Mouse (Mus musculus): ENCODE measurements at regions not wholly inside any gene's neighbourhood (a gene's known extent, or its start where the extent isn't known, plus 50 kb on each side); places are given as distances from the start of the nearest gene placed in this dataset.

DNA sequence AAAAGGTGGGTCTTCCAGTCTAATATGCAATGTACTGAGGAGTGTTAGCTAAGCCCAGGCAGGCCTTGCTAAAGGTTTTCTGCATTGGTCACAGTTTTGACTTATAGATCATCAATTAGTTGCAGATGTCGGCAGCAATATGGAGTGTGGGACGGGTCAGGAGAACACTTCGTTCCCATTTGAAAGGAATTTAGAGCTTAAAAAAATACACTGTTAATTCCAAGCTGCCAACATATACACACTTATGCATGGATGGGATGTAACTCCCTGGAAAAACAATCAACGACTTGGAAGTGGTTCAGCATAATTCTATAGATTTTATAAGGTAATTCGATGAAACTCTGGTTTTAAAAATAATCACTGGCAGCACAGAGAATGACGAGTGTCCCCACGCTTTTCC, 121.4 kb downstream of the Tmem30b start:
- no peaks in the 10 kb centered on the region for H3K27me3 ChIP-seq (ENCODE audit: control insufficient read depth, insufficient read depth, low read length)
- no peak overlapping the region for H3K27ac ChIP-seq (ENCODE audit: insufficient read depth, low read length)
- TF ChIP-seq POLR2A (IDR thresholded peaks at IDR 0.05; ENCODE audit: borderline replicate concordance, insufficient read depth, low read length) (no peak), CTCF (IDR thresholded peaks at IDR 0.05; ENCODE audit: borderline replicate concordance, insufficient read depth, low read depth, low read length) (no peak)
- WGBS = 92% methylated on average over 7 of the region's 7 CpGs
- no peak for DNase-seq
- H3K4me3 ChIP-seq (replicated peaks; ENCODE audit: insufficient read depth, low read depth, low read length) = no peak overlapping the region
- H3K4me1 ChIP-seq (ENCODE audit: control insufficient read depth, insufficient read depth, low read length) = no peaks in the 10 kb centered on the region

DNA sequence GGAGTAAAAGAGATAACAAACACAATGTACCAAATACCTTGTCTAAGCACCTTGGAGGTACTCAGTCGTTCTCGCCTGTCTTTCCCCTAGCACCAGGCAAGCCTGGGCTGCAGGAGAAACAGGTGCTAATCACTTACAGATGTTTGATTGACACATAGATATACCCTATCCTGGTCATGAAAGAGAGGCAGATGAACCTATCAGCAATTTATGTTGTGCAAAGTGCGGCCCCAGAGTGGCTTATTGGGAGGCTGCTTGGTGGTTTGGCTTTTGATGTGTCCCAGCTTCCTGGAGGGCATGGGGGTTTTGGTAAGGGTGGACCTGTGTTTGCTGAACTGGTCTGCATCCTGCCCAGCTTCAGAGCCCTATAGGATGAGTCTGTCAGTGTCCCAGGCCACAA, 129.1 kb downstream of the Tmem30b start:
- Histone ChIP-seq H3K4me3 (replicated peaks; ENCODE audit: insufficient read depth, low read depth, low read length) (no peak overlapping the region), H3K4me1 (ENCODE audit: control insufficient read depth, insufficient read depth, low read length) (peaks cover 5% of the 10 kb centered on the region; the same call in 1 of the 2 replicates), H3K27me3 (ENCODE audit: control insufficient read depth, insufficient read depth, low read length) (no peaks in the 10 kb centered on the region; the same call in 1 of the 2 replicates), H3K27ac (ENCODE audit: insufficient read depth, low read length) (no peak overlapping the region)
- no peak for DNase-seq
- TF ChIP-seq CTCF (IDR thresholded peaks at IDR 0.05; ENCODE audit: borderline replicate concordance, insufficient read depth, low read depth, low read length) = no peak
- no peak for TF ChIP-seq POLR2A (IDR thresholded peaks at IDR 0.05; ENCODE audit: borderline replicate concordance, insufficient read depth, low read length)
- 94% methylated on average over 3 of the region's 3 CpGs for WGBS

DNA sequence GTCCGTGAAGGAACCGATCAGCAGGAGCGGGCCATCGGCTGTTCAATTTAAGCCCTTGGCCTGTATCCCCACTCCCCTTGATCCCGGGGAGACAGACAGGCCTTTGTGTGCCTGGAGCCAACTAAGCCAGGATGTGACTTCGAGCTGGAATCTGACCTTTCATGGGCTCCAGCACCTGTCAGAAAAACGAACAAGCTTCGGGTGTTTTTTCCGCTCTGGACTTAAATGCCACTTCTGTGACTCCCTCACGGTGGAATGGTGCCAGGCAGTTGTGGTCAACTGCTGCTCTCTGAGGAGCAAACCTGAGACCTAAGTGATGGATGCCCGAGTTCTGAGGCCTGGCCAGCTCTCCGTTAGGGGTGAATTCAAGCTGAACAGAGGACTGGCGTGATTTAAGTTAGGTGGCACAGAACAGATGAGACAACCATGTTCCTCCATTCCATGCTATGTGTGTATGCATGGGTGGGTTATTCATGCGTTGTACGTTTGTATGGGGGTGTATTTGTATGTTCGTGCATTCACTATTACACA, 129.8 kb downstream of the Tmem30b start:
- TF ChIP-seq CTCF (IDR thresholded peaks at IDR 0.05; ENCODE audit: borderline replicate concordance, insufficient read depth, low read depth, low read length) (no peak), POLR2A (IDR thresholded peaks at IDR 0.05; ENCODE audit: borderline replicate concordance, insufficient read depth, low read length) (no peak)
- Histone ChIP-seq H3K4me1 (ENCODE audit: control insufficient read depth, insufficient read depth, low read length) (peaks cover 5% of the 10 kb centered on the region; the same call in 1 of the 2 replicates), H3K27me3 (ENCODE audit: control insufficient read depth, insufficient read depth, low read length) (no peaks in the 10 kb centered on the region; the same call in 1 of the 2 replicates), H3K4me3 (replicated peaks; ENCODE audit: insufficient read depth, low read depth, low read length) (no peak overlapping the region), H3K27ac (ENCODE audit: insufficient read depth, low read length) (no peak overlapping the region)
- DNase-seq = no peak
- WGBS = 24% methylated on average over 16 of the region's 16 CpGs

DNA sequence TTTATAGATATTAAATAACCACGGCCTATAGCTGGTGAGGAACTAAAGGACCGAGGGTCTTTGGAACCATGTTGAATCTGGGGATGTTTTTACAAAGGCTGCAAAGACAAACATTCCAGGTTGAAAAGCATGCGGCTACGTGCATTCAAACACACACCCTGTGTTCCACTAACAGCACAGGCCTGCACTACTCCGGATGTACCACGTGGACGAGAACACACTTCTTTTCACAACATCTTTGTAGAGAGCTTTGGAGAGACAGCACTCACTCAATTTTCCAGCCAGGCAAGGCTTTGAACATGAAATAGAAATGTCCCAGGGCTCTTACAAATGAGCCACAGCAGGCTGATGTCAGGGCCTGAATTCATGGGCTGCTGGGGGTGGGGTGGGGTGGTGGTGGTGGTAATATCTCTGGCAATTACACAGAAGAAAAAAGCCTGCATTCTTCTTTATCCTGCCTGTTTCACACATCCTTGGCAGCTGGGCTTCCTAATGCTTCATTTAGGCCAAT, 129.3 kb downstream of the Slc38a6 start:
- no peak overlapping the region for H3K4me3 ChIP-seq (replicated peaks; ENCODE audit: insufficient read depth, low read depth, low read length)
- H3K27ac ChIP-seq (ENCODE audit: insufficient read depth, low read length) = no peak overlapping the region
- H3K4me1 ChIP-seq (ENCODE audit: control insufficient read depth, insufficient read depth, low read length) = peaks cover 5% of the 10 kb centered on the region; the same call in 1 of the 2 replicates
- H3K27me3 ChIP-seq (ENCODE audit: control insufficient read depth, insufficient read depth, low read length) = no peaks in the 10 kb centered on the region; the same call in 1 of the 2 replicates
- WGBS = 65% methylated on average over 7 of the region's 7 CpGs
- no peak for TF ChIP-seq POLR2A (IDR thresholded peaks at IDR 0.05; ENCODE audit: borderline replicate concordance, insufficient read depth, low read length)
- no peak for DNase-seq

DNA sequence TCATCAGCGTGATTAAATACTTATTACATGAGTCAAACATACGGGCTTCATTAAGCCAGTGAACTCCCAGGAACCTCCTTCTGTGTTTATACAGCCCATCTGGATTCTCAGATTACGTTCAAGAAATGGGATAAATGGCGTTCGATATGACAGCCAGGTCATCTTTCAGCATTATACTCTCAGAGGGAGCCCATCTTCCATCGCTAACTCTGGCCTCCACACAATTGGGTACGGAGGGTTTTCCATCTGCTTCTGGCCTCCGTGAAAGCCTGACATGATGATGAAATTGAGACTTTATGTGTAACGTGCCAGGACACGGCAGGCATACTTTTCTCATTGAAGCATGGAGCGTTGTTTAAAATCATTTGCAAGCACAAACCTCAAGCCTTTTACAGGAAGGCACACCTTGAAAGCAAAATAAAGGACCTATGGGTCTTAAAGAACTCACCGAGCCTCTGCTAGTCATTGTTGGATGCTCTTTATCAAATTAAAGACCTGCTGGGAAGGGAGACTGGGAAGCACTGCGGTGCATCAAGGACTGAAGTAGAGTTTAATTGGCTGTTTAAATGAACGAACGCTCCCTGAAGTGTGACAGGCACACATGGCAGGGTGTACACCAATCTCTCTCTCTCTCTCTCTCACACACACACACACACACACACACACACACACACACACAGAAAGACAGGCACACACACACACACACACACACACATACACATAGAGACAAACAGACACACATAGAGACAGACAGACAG, 127.0 kb downstream of the Slc38a6 start:
- WGBS = 19% methylated on average over 15 of the region's 15 CpGs
- Histone ChIP-seq H3K4me1 (ENCODE audit: control insufficient read depth, insufficient read depth, low read length) (peaks cover 11% of the 10 kb centered on the region), H3K27me3 (ENCODE audit: control insufficient read depth, insufficient read depth, low read length) (no peaks in the 10 kb centered on the region; the same call in 1 of the 2 replicates), H3K4me3 (replicated peaks; ENCODE audit: insufficient read depth, low read depth, low read length) (no peak overlapping the region), H3K27ac (ENCODE audit: insufficient read depth, low read length) (no peak overlapping the region)
- no peak for DNase-seq
- no peak for TF ChIP-seq POLR2A (IDR thresholded peaks at IDR 0.05; ENCODE audit: borderline replicate concordance, insufficient read depth, low read length)
- TF ChIP-seq CTCF (IDR thresholded peaks at IDR 0.05; ENCODE audit: borderline replicate concordance, insufficient read depth, low read depth, low read length) = no peak

DNA sequence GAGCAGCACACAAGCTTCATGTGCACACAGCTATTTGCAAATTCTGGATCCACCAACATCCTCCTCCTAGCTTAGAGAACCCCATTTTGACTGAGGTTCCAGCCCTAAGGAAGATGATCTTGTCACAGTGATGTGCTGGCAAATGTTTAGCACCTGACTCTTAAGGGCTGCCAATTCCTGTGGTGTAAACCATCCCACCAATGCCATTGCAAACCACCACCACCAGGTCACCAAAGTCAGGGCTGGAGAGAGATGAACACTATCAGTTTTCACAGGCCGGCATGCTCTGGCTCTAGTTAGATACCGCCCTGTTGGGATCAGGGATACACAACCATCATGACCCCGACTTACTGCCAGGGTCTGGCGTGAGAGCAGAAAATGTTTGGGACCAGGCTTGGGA, 125.9 kb downstream of the Slc38a6 start:
- TF ChIP-seq POLR2A (IDR thresholded peaks at IDR 0.05; ENCODE audit: borderline replicate concordance, insufficient read depth, low read length) (no peak), CTCF (IDR thresholded peaks at IDR 0.05; ENCODE audit: borderline replicate concordance, insufficient read depth, low read depth, low read length) (no peak)
- no peak overlapping the region for H3K4me3 ChIP-seq (replicated peaks; ENCODE audit: insufficient read depth, low read depth, low read length)
- DNase-seq = no peak
- H3K4me1 ChIP-seq (ENCODE audit: control insufficient read depth, insufficient read depth, low read length) = peaks cover 11% of the 10 kb centered on the region
- H3K27me3 ChIP-seq (ENCODE audit: control insufficient read depth, insufficient read depth, low read length) = no peaks in the 10 kb centered on the region; the same call in 1 of the 2 replicates
- no peak overlapping the region for H3K27ac ChIP-seq (ENCODE audit: insufficient read depth, low read length)
- WGBS = 89% methylated on average over 4 of the region's 4 CpGs

DNA sequence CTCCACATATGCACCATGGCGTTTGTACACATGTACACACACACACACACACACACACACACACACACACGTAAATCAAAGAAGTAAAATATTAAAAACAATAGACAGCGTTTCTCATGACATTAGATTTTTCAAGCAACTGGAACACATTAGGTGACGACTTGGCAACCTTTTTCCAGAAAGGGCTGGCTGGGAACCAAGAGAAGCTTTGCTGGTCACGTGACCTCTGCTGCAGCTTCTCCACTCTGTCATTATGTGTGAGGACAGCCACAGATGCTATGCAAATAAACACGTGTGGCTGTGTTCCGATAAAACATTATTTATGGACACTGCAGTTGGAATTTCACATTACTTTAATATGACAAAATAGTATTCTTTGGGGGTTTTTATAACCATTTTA, 124.3 kb downstream of the Slc38a6 start:
- Histone ChIP-seq H3K4me3 (replicated peaks; ENCODE audit: insufficient read depth, low read depth, low read length) (no peak overlapping the region), H3K27ac (ENCODE audit: insufficient read depth, low read length) (no peak overlapping the region), H3K4me1 (ENCODE audit: control insufficient read depth, insufficient read depth, low read length) (peaks cover 11% of the 10 kb centered on the region), H3K27me3 (ENCODE audit: control insufficient read depth, insufficient read depth, low read length) (no peaks in the 10 kb centered on the region; the same call in 1 of the 2 replicates)
- no peak for DNase-seq
- TF ChIP-seq POLR2A (IDR thresholded peaks at IDR 0.05; ENCODE audit: borderline replicate concordance, insufficient read depth, low read length) (no peak), CTCF (IDR thresholded peaks at IDR 0.05; ENCODE audit: borderline replicate concordance, insufficient read depth, low read depth, low read length) (no peak)
- 38% methylated on average over 7 of the region's 7 CpGs for WGBS

All from cerebellum, adult 2 months (tissue).